Mouse (Mus musculus) forebrain, embryonic 15.5 days (tissue): ENCODE data around the gene Rack1. TPM values are rescaled to one million over a fixed set of nuclear protein-coding genes. Genes with fewer than 3 reads are reported as not detected.
A peak's percentile ranks its signal among the peaks of the same experiment; 100 is the strongest.
"Not testable (repeated sequence)": the region's sequence is repeated elsewhere in the genome, so short reads cannot be mapped to it uniquely, and the experiment has no call there.

Experiments used
- ATAC-seq: fragments of 200-750 bp; cut with Nextera tagmentation; replicated peaks from 2 replicates; pipeline ENCODE4 v1.8.0; 2017; ENCODE audit warnings: mild to moderate bottlenecking, moderate TSS enrichment, moderate library complexity
- H3K27ac ChIP-seq: fragments of 300-500 bp; sonication (generic); replicated peaks from 2 replicates; pipeline ENCODE4 v1.5.1; 2015; ENCODE audit warnings: mild to moderate bottlenecking, inconsistent platforms
- H3K27me3 ChIP-seq: fragments of 300-500 bp; sonication (generic); 2 replicates; pipeline ENCODE4 v1.6.1; 2015; ENCODE audit warnings: inconsistent platforms
- H3K36me3 ChIP-seq: fragments of 300-500 bp; sonication (generic); 2 replicates; pipeline ENCODE4 v1.6.1; 2015; ENCODE audit warnings: mild to moderate bottlenecking, inconsistent platforms
- H3K4me1 ChIP-seq: fragments of 300-500 bp; sonication (generic); 2 replicates; pipeline ENCODE4 v1.6.1; 2015; ENCODE audit warnings: inconsistent platforms
- H3K4me2 ChIP-seq: fragments of 300-500 bp; sonication (generic); replicated peaks from 2 replicates; pipeline ENCODE4 v1.6.1; 2015; ENCODE audit warnings: mild to moderate bottlenecking, inconsistent platforms
- H3K4me3 ChIP-seq: fragments of 300-500 bp; sonication (generic); 2 replicates; pipeline ENCODE4 v1.5.1; 2015; ENCODE audit warnings: mild to moderate bottlenecking, inconsistent platforms
- H3K9ac ChIP-seq: fragments of 300-500 bp; sonication (generic); replicated peaks from 2 replicates; pipeline ENCODE4 v1.6.1; 2015; ENCODE audit warnings: mild to moderate bottlenecking, inconsistent platforms
- H3K9me3 ChIP-seq: fragments of 300-500 bp; sonication (generic); 2 replicates; pipeline ENCODE4 v1.6.1; 2016; ENCODE audit warnings: inconsistent platforms
- WGBS: fragments of 180-500 bp; shearing (Covaris S2); methylation state at CpG from one replicate; pipeline ENCODE4 v1.1.7; 2015; ENCODE audit warnings: mixed read lengths; 5-methylcytosine and 5-hydroxymethylcytosine counted together
- polyA plus RNA-seq: library from polyadenylated mRNA; unstranded; fragments of >200 nt; fragmentation: Nextera tagmentation; extraction: Ambion mirVana; gene quantifications from 2 replicates; pipeline ENCODE4 v1.2.1, GENCODE M21; 2015

The Rack1 gene
- polyA plus RNA-seq, 1 experiment from 2014 or later, result 475 TPM

GRCm38 (mm10) chr11:48813782-48814181 is 13.7 kb downstream of the Rack1 start:
- H3K9me3 ChIP-seq, result no peaks in the 10 kb centered on the region
- H3K4me3 ChIP-seq, result no peak overlapping the region
- peaks cover 37% of the 10 kb centered on the region for H3K36me3 ChIP-seq
- H3K4me1 ChIP-seq, result peaks cover 37% of the 10 kb centered on the region
- ATAC-seq, result no peak
- no peak overlapping the region for H3K27ac ChIP-seq
- H3K27me3 ChIP-seq, result no peaks in the 10 kb centered on the region
- no peak overlapping the region for H3K9ac ChIP-seq
- H3K4me2 ChIP-seq, result no peak overlapping the region

GRCm38 (mm10) chr11:48815851-48816250 is 15.7 kb downstream of the Rack1 start:
- H3K36me3 ChIP-seq, result peaks cover 17% of the 10 kb centered on the region
- ATAC-seq, result no peak
- peak overlapping the region; percentile 89 for H3K4me2 ChIP-seq
- H3K27ac ChIP-seq, result 0 out of 2 replicates have a peak overlapping the region, but pooled peaks have one; percentile 96
- H3K27me3 ChIP-seq, result no peaks in the 10 kb centered on the region
- peak overlapping the region; percentile 76; the same call in 1 of the 2 replicates for H3K9ac ChIP-seq
- 79% methylated on average over 16 of the region's 16 CpGs for WGBS
- H3K4me3 ChIP-seq, result peak overlapping the region; percentile 83
- H3K9me3 ChIP-seq, result no peaks in the 10 kb centered on the region
- H3K4me1 ChIP-seq, result peaks cover 37% of the 10 kb centered on the region

- H3K4me3 ChIP-seq, result peak overlapping the region; percentile 83
- ATAC-seq, result peak; percentile 61
- WGBS, result 4% methylated on average over 23 of the region's 23 CpGs
Measured at GRCm38 (mm10) chr11:48816281-48816781, 16.2 kb downstream of the Rack1 start.

GRCm38 (mm10) chr11:48816800-48817665 is 16.9 kb downstream of the Rack1 start, which contains the start of gene Trim41:
Gene Trim41 (minus strand): TSS chr11:48817353.
- WGBS, result under 1% methylated on average over 76 of the region's 77 CpGs
- Histone ChIP-seq H3K27me3 (peaks cover under 1% of the 10 kb centered on the region; the same call in 1 of the 2 replicates), H3K36me3 (peaks cover 5% of the 10 kb centered on the region), H3K27ac (peak within 1 kb of the TSS; percentile 96), H3K4me2 (peak within 1 kb of the TSS; percentile 89), H3K4me3 (peak within 1 kb of the TSS; percentile 83), H3K9me3 (no peaks in the 10 kb centered on the region), H3K4me1 (peaks cover 37% of the 10 kb centered on the region), H3K9ac (peak within 1 kb of the TSS; percentile 87)
- ATAC-seq, result peak; percentile 97

More at GRCm38 (mm10) chr11:48816281-48816781, 16.2 kb downstream of the Rack1 start:
- peak overlapping the region; percentile 76 for H3K9ac ChIP-seq
- H3K27ac ChIP-seq, result peak overlapping the region; percentile 96
- peaks cover 37% of the 10 kb centered on the region for H3K4me1 ChIP-seq
- H3K9me3 ChIP-seq, result no peaks in the 10 kb centered on the region
- H3K27me3 ChIP-seq, result no peaks in the 10 kb centered on the region
- H3K36me3 ChIP-seq, result peaks cover 12% of the 10 kb centered on the region
- peak overlapping the region; percentile 89 for H3K4me2 ChIP-seq

- WGBS, result 6% methylated on average over 9 of the region's 9 CpGs
- Histone ChIP-seq H3K27me3 (peaks cover 8% of the 10 kb centered on the region; the same call in 1 of the 2 replicates), H3K9ac (peak overlapping the region; percentile 87), H3K27ac (peak overlapping the region; percentile 96), H3K9me3 (no peaks in the 10 kb centered on the region), H3K4me3 (peak overlapping the region; percentile 83), H3K4me1 (peaks cover 37% of the 10 kb centered on the region), H3K4me2 (peak overlapping the region; percentile 89), H3K36me3 (no peaks in the 10 kb centered on the region)
- ATAC-seq, result peak; percentile 7
Measured at GRCm38 (mm10) chr11:48817794-48818193, 17.7 kb downstream of the Rack1 start.

- Histone ChIP-seq H3K4me1 (peaks cover 34% of the 10 kb centered on the region), H3K27ac (peak overlapping the region; percentile 96), H3K36me3 (no peaks in the 10 kb centered on the region), H3K27me3 (peaks cover 10% of the 10 kb centered on the region; the same call in 1 of the 2 replicates), H3K9me3 (no peaks in the 10 kb centered on the region), H3K4me2 (peak overlapping the region; percentile 89), H3K9ac (peak overlapping the region; percentile 87), H3K4me3 (peak overlapping the region; percentile 83)
- 1% methylated on average over 16 of the region's 16 CpGs for WGBS
- ATAC-seq, result no peak; the same call in 1 of the 2 replicates
Measured at GRCm38 (mm10) chr11:48818346-48818745, 18.2 kb downstream of the Rack1 start.

- Histone ChIP-seq H3K4me1 (peaks cover 30% of the 10 kb centered on the region), H3K4me3 (no peak overlapping the region), H3K27ac (no peak overlapping the region), H3K36me3 (no peaks in the 10 kb centered on the region), H3K4me2 (no peak overlapping the region), H3K9ac (no peak overlapping the region), H3K9me3 (no peaks in the 10 kb centered on the region), H3K27me3 (peaks cover 21% of the 10 kb centered on the region)
- WGBS, result 79% methylated on average over 7 of the region's 7 CpGs
- ATAC-seq, result no peak
Measured at GRCm38 (mm10) chr11:48819614-48820307, 19.6 kb downstream of the Rack1 start.

GRCm38 (mm10) chr11:48820308-48820674 is 20.2 kb downstream of the Rack1 start:
- ATAC-seq, result no peak
- H3K9ac ChIP-seq, result no peak overlapping the region
- no peaks in the 10 kb centered on the region for H3K36me3 ChIP-seq
- peaks cover 21% of the 10 kb centered on the region for H3K27me3 ChIP-seq
- H3K4me1 ChIP-seq, result peaks cover 25% of the 10 kb centered on the region
- no peak overlapping the region for H3K27ac ChIP-seq
- H3K9me3 ChIP-seq, result no peaks in the 10 kb centered on the region
- no peak overlapping the region for H3K4me2 ChIP-seq
- no peak overlapping the region for H3K4me3 ChIP-seq

- WGBS, result 83% methylated on average over 14 of the region's 14 CpGs
- H3K4me3 ChIP-seq, H3K36me3 ChIP-seq, ATAC-seq, H3K9ac ChIP-seq, H3K4me2 ChIP-seq, H3K27ac ChIP-seq, H3K9me3 ChIP-seq: not testable (repeated sequence)
- H3K27me3 ChIP-seq, result peaks cover 21% of the 10 kb centered on the region
- peaks cover 15% of the 10 kb centered on the region for H3K4me1 ChIP-seq
Measured at GRCm38 (mm10) chr11:48821299-48821698, 21.2 kb downstream of the Rack1 start.

GRCm38 (mm10) chr11:48822768-48823512 is 22.8 kb downstream of the Rack1 start:
- no peaks in the 10 kb centered on the region for H3K9me3 ChIP-seq

GRCm38 (mm10) chr11:48823536-48823972 is 23.4 kb downstream of the Rack1 start:
- Histone ChIP-seq H3K36me3 (no peaks in the 10 kb centered on the region), H3K27ac (no peak overlapping the region), H3K9ac (no peak overlapping the region), H3K4me3 (peak overlapping the region; percentile 36), H3K27me3 (peaks cover 21% of the 10 kb centered on the region), H3K9me3 (no peaks in the 10 kb centered on the region), H3K4me1 (peaks cover 16% of the 10 kb centered on the region), H3K4me2 (peak overlapping the region; percentile 56)
- WGBS, result under 1% methylated on average over 15 of the region's 15 CpGs
- peak; percentile 30; the same call in 1 of the 2 replicates for ATAC-seq

More at GRCm38 (mm10) chr11:48822768-48823512, 22.8 kb downstream of the Rack1 start:
- no peak overlapping the region for H3K27ac ChIP-seq
- ATAC-seq, result no peak
- H3K27me3 ChIP-seq, result peaks cover 21% of the 10 kb centered on the region
- peaks cover 19% of the 10 kb centered on the region for H3K4me1 ChIP-seq
- 33% methylated on average over 14 of the region's 14 CpGs for WGBS
- H3K4me3 ChIP-seq, result peak overlapping the region; percentile 36
- H3K4me2 ChIP-seq, result peak overlapping the region; percentile 56
- H3K36me3 ChIP-seq, result no peaks in the 10 kb centered on the region
- H3K9ac ChIP-seq, result no peak overlapping the region
